Mouse (Mus musculus): ENCODE results near the gene Trpc3. TPM values are rescaled to one million over a fixed set of nuclear protein-coding genes. Genes with fewer than 3 reads are reported as not detected.
A peak's percentile ranks its signal among the peaks of the same experiment; 100 is the strongest.
"Not testable (repeated sequence)": the region's sequence is repeated elsewhere in the genome, so short reads cannot be mapped to it uniquely, and the experiment has no call there.

Trpc3 gene
- polyA plus RNA-seq, 3 experiments from 2014 or later = not detected

- ATAC-seq = not testable (repeated sequence)
Measured at GRCm38 (mm10) chr3:36599773-36600172, 90.2 kb downstream of the Trpc3 start.

DNA sequence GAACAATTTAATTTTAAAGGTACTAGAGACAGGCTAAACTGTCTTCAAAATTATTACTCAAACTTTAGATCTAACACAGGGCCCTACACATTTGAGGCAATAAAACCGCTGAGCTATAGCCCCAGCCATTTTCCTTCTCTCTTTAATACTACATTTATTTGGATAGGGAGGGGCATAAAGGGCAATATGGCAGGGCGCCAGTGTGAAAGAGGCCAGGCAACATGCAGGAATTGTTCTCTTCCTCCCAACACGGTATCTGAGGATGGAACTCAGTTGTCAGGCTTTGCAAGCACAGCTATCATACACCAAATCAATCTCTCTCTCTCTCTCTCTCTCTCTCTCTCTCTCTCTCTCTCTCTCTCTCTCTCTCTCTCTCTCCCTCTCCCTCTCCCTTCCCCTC, 91.2 kb downstream of the Trpc3 start:
- ATAC-seq = no peak

DNA sequence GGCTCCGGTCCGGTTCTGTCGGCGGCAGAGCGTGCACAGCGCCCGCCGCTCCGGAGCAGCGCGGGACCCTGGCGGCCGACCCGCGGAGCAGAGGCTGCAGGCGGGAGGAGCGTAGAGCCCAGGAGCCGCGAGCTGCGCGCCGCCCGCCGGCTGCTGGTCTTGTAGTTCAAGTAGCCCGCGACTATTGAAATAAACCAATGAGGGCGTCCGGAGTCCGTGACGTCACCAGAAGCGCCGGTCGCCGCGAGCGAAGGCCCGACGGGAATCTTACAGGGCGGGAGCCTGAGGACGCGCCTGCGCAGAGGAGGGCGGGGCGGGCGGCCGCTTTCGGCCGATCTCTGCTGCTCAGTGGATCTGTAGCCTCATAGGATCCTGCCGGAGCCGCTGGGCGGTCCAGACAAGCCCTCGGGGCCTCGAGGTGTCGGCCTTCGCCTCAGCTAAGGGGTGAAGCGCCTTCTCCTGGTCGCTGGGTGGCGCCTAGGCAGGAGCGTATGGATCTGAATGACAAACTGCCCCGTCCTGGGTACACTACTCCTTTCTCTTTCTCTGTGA, 118.1 kb downstream of the Trpc3 start, which contains the start of gene Ccna2:
Ccna2 (minus strand) TSS at position 324 of the 552 bp plus-strand sequence.
- ATAC-seq = peak; percentile 94

DNA sequence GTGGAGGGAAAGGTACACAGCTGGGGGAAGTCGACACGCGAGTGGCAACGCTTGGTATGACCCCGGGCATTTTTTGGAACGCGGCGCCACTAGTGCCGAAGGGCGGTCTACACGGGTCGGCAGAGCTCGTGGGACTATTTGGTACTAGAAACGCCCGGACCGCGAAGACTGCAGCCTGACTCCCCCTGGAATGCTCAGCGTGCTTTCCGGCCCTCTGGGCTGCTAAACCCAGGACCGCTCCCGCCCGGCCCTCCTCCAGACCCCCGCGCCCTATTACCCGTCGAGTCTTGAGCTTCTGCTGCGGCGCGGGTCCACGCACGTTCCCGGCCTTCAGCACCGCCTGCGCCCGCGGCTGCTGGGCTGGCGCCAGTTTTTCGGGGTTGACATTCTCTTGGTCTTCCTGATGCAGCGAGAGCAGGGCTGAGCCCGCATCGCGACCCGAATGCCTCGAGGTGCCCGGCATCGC, 118.6 kb downstream of the Trpc3 start:
- no peak for ATAC-seq

Other genes starting within 250 kb of the Trpc3 start
- gene Anxa5, start 214.3 kb downstream of the Trpc3 start, polyA plus RNA-seq (2017; shearing (Covaris generic)) = 100 to 1,000 TPM; 124 to 194 (median 151) TPM
- 1 to 10 TPM; 1.7 to 2.9 (median 1.9) TPM for gene 1810062G17Rik, start 214.2 kb downstream of the Trpc3 start, polyA plus RNA-seq (2017; shearing (Covaris generic))
- not detected for gene Gm11549, start 168.4 kb downstream of the Trpc3 start, polyA plus RNA-seq (2017; shearing (Covaris generic))
- gene Exosc9, start 137.6 kb downstream of the Trpc3 start, polyA plus RNA-seq (2017; shearing (Covaris generic)) = 10 to 100 TPM; 44.0 to 62.2 (median 49.6) TPM
- 10 to 100 TPM in 1 of 3 experiments, 1 to 10 TPM in 2; 2.7 to 42.2 (median 4.1) TPM for gene Ccna2, start 118.0 kb downstream of the Trpc3 start, polyA plus RNA-seq (2017; shearing (Covaris generic))
- gene Bbs7, start 76.7 kb downstream of the Trpc3 start, polyA plus RNA-seq (2017; shearing (Covaris generic)) = 1 to 10 TPM in 1 of 3 experiments, under 1 TPM in 1, not detected in 1; 0.39 to 1.0 TPM
- gene 4932438A13Rik, start 172.9 kb upstream of the Trpc3 start, polyA plus RNA-seq (2017; shearing (Covaris generic)) = 10 to 100 TPM; 38.7 to 88.8 (median 80.2) TPM